Mouse (Mus musculus): ENCODE measurements at regions not wholly inside any gene's neighbourhood (a gene's known extent, or its start where the extent isn't known, plus 50 kb on each side); places are given as distances from the start of the nearest gene placed in this dataset.

DNA sequence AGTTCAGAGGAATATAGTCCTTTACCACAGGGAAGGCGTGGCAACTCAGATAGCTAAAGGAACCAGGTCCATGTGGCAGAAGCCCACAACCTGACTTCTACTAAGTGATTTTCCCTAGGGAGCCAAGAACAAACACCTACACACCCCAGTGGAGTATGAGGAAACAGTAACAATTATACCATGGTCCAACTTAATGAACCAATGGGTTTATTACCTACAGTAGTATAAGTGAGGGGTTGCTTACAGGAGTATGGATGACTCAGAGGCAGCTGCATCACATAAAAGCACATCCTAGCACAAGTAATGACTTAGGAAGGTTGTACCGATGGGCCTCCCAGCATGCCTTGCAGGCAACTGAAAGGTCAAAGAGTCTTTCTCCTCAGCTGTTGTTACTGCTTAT, 98.7 kb upstream of the Cul1 start:
- no peak for ATAC-seq

DNA sequence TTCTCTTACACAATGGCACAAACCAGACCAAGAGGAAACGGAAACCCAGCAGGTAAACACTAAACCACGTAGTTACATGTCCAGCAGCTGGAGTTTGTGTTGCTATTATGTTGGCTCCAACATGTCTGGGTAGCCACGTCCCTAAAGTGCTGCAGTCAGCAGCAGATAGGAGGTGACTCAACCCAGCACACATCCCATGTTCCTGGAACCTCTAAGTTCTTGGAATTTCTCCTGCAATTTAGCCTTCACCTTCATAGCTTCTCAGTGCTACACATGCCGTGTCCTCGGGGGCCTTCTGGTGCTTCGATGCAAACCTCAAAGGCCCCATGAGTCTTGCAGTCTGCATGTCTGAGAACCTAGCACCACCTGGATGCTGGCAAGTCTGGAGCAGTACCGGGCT, 97.7 kb upstream of the Cul1 start:
- ATAC-seq: no peak

DNA sequence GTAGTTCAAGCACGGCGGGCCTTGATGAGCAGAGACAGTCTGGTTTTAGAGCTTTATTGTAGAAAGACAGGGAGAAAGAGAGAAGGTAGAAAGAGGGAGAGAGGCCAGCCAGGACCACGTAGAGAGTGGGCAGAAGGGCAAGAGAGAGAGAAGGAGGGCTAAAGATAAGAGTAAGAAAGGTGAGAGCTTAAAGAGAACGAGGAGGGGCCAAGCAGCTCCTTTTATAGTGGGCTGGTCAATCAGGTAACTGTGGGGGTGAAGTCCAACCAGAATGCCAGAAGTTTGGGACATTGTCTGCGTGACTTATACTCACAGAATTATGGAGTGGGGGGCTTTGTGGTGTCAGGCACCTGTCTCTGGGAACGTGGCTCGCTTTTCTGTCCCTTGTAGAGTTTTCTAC, 96.7 kb upstream of the Cul1 start:
- no peak for ATAC-seq

DNA sequence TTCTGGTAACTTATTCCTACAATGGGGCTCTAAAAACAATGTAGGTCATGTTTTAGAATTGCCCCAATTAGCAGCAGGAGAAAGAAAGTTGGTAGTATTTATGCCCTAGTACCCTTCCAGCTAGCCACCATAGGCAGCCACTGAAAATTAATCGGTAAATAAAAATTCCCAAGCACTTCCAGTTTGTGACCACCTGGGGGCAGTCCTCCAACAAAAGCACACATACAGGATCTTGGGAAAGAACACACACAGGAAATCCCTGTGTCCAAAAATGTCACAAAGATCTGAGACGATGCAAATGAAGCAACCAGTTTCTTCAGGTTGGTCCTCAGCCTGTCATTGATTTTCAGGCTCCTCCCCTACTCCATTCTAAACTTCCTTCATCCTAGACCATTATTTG, 94.5 kb upstream of the Cul1 start:
- peak; percentile 52 for ATAC-seq

DNA sequence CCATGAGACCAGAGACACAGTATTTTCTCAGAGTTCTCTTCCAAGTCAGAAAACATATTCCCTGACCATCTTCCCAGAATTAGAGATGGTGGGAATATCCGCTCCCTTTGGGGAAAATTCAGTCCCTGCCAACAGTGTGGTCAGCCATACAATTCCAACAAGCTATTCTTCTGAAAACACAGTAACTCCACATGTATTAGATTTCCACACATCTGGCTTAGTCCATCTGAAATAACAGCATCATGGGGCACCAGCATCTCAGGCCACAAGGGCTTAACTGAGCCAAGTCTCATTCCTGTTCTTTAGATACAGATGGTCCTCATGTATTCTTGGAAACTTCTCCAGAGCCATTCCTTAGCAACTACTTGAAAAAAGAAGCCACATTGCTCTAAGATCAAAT, 89.2 kb upstream of the Cul1 start:
- no peak for ATAC-seq

DNA sequence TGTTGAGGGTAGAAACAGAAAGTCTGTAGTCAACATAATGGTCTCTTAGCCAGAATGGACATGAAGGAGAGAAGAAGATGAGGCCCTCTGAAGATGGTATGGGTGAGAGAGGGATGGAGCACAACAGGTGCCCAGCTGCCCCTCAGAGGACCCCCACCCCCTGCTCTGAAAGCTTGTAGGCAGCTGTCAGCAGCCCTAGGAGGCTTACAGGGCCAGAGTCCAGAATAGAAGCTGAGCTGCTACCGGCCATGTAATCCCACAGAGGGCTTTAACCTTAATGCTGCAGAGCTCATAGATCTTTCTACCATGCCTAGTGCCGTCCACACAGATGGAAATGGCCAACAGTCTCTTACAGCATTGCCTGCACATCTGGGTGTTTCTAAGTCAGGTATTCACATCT, 88.6 kb upstream of the Cul1 start:
- ATAC-seq: no peak

DNA sequence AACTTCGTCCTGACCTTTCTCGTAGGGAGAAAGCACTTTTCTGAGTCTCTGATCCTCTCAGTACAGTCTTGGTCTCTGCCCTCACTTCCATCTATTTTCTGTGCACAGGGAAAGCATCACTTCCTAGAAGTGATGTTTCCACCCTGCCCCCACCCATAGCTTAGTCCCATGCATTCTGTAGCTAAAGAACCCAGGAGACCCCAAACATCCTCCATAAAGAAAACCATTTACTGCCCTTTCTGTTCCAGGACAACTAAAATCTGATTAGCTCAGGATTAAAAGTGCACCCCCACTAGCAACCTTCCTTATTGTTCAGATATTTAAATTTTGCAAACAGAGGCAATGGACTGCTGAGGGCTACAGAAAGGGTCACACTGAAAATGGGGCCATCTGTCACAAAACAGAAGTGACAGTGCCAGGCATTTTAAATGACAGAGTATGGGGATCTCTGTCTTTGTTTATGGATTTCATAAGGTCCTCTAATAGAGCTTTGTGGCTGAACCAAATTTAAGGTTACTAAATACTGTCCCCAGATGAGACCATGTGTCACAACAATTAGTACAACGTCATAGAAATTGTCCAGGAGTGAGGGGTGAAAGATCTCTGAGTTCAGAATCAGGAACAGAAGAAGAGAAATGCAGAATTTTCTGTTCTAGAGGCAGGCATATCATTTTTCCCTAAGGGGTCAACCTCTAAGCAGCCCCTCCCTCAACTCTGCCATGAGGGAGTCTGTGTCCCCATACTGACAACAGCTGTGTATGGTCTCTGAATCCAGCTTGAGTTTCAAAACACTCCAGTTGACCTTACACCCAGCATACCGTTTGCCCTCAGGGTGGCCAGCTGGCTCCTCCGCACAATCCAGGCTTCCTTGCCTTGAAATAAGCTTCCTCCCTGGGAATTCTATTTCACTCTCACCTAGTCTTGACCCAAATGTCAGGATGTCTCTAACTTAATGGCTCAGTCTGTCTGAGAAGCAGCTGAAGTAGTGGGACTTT, 87.2 kb upstream of the Cul1 start:
- ATAC-seq: no peak

DNA sequence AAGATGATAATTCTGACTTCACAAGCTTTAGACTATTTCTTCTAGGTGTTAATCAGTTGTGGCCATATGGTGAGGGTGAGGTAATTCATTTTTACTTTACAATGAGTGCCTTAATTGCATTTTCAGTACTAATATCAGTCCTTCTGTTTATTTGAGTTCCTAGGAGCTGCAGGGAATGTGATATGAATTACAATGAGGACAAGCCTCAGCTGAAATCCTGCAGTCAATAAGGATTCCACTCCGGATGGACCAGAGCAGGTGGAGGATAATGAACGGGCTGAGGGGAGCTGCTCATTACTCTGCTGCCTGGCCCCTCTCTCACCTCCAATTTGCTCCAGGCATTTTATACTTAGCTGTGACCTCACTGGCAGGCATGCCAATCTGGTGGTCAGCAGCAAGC, 85.7 kb upstream of the Cul1 start:
- no peak for ATAC-seq

DNA sequence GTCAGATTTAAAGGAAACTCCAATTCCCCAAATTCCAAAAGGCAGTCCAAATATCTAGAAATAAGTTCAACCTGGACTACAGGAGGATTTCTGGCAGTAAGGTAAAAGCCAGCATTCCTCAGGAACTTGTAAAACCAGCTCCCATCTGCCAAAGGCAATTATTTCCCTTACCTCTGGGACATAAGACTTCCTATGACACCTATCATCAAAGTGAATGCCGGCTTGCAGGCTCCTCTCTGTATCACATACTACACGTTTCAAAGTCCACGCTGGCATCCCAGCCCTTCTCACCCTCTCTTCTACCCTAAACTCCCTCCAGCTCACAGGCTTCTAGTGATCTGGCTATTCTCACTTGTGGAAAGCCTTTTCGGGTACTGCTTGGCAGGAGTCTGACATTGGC, 77.5 kb upstream of the Cul1 start:
- no peak for ATAC-seq

DNA sequence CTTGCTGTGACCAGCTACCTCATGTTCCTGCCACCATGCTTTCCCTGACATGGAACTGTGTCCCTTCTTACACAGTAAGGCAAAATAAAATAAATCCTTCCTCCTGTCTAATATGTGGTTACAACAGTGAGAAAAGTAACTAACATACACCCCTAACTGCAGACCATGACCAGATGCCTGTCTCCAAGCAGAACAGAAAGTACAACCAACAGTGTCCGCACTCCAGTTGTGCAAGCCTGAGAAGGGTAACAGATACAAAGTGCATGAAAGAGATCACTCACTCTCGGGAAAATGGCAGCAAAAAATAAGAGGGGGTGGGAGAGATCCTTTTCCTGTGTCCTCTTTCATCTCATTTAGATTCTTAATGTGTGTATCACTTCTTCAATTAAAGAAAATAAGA, 71.7 kb upstream of the Cul1 start:
- ATAC-seq: no peak

DNA sequence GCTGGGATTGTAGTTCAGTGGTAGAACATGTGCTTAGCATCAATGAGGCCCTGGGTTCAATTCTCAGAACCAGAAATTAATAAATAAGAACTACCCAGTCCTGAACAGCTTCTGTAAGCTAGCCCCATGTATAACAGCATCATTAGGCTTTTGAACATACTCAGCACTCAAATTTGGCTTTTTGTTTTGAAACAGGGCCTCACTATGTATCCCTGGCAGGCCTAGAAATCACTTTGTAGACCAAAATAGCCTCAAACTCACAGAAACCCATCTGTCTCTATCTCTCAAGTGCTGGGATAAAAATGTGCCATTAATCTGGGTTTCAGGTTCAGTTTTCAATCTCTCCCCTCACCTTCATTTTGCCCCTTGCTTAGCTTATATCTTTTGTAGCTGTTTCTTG, 66.6 kb upstream of the Cul1 start:
- no peak for ATAC-seq

DNA sequence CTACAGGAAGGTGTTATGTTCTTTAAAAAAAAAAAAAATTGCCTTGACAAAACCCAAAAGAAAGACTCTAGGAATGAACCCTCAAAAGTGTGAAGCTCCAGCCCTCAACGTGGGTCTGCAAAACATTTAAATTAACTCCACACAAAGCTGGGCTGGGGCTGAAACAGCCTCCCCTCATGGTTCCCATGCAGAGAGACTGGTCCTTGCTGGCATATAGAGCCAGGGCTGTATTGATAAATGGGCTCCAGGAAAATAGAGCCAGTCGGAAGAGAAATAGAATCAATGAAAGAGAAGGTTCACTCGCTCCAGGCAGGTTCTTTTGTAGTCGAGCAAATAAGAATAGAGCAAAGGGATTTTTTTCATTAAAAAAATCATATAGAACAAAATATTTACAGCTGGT, 63.3 kb upstream of the Cul1 start:
- ATAC-seq: no peak

DNA sequence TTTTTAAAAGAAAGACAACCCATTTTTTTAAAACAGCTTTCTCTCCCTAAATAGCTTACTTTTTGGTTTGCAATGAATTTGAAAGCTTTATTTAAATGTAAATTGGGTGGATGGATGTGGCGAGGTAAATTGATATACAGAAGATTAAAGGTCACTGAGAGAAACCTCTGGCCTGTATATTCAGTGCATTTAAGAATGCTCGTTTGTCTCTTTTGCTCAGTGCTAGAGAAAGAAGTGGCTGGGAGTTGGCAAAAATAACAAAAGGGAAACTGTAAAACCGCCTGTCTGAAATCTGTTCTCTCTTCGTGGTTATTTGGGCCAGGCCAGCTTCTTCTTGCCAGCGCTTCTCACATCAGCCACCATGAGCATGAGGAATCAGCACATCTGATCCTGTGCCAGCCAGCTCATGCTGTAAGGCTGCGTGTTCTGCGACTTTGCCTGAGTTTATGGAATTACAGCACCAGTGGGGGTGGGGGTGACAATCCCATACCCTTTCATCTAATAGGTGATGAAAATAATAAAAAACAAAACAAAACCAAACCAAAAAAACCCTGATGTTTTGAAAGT, 62.7 kb upstream of the Cul1 start:
- ATAC-seq: no peak

DNA sequence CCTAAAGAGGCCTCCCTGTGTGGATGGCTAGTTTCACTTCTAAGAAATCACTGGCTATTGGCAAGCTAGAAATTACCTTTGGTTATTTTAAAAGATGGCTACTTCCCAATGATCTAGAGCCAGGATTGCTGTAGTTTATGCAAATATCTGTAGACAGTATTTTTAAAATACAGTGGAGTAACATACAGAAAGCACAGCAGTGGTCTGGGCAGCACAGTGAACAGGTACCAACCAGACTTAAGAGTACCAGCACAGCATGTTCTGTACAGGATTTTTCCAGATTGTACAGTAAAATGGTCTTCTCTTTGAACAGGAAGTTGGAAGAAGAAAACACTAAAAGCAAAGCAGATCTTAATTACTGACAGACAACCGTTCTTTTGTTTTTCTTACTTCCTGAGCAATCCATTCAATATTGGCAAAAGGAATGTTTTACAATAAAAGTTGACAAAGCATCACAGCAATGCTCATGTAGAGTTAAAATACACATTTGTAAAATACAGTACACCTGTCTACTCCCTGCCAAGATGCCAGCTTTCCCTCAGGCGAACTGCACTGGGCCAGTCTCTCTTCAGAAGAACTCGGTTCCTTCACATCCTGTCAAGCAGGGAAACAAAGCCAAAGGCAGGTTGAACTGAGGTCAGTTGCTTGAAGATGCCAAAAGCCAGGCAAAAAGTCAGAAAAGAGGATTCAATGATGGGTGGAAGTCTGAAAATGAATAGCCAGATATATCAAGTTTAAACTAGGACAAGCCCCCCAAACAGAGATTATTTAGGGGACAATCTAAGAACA, 62.0 kb upstream of the Cul1 start:
- ATAC-seq: no peak

DNA sequence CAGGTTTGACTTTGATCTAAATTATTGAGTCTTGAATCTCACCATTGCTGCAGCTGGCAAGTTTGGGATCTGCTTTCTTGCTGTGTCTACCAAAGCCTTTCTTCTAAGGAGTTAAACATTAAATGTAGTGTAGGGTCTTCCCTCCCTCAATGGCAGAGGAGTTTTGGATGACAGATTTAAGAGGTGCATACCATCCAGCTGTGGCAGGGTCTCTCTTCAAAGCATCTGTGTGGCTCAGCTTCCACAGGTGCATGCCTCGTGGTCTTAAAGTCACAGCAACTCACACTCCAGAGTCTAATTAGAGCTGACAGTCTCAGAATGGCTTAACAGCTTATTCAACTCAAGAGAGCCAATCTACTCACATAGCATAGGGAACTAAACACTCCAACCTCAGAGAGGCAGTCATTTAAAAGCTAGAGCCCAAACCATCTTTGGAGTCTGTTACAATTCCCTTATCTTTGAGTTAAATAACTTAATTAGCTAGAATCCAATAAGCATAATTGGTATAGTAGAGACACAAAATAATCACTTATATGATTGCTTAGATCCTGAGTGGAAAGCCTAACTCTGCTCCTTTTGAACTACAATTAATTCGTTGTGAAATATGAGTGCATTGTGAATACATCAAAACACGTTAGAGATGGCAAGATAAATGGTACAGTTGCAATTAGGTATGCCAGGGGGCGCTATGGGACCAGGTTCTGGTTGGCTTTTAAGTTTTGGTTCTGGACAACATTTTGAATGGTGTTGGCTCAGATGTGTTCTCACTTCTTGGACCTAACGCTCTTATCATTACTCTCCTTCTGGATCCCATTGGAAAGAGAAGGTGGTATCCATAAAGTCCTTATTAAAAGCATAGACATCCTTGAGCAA, 57.5 kb upstream of the Cul1 start:
- ATAC-seq: peak; percentile 90
